Mouse (Mus musculus) kidney, postnatal 10 days (tissue): Measurements from ENCODE around the gene Cuedc1.
A peak's percentile ranks its signal among the peaks of the same experiment; 100 is the strongest.

ENCODE experiments used
- DNase-seq: peaks from one replicate; pipeline ENCODE4 v3.0.0; 2021; ENCODE audit warnings: mixed read lengths

Cuedc1 gene

DNA sequence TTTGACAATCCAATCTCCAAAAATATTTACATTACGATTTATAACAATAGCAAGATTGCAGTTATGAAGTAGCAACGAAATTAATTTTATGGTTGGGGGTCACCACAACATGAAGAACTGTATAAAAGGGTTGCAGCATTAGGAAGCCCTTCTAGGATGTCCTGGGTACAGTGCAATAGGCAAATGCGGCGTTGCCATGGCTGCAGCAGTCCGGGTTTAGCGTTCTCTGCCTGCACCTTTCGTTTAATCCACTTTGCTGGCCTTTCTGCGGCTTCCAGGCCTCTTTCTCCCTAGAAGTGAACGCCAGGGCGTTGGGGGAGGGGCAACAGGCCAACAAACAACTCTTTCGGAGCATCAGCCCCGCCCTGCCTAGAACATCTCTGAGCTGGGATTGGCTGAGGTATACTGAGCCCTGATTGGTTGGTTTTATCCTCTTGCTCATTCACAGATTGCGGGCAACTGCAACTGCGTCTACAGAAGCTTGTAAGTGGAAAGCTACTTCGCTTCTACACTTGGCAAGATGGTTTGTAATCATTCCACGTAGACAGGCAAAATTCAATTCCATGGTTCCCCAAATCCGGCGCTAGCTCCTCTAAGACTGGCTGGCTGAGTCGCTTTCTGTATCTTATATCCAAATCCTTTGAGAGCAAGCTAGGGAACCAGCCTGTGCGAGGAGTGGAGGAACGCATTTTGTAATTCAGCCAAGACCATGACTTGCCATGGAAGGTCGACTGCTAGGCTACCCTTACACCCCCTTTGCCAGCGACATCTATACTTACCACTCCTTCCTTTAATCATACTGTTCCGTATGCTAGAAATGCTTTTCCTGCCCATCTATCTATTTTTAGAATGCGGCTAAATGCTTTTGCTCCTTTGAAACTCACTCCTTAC lies 10.9 kb upstream of the Cuedc1 start:
- DNase-seq, result peak; percentile 96

DNA sequence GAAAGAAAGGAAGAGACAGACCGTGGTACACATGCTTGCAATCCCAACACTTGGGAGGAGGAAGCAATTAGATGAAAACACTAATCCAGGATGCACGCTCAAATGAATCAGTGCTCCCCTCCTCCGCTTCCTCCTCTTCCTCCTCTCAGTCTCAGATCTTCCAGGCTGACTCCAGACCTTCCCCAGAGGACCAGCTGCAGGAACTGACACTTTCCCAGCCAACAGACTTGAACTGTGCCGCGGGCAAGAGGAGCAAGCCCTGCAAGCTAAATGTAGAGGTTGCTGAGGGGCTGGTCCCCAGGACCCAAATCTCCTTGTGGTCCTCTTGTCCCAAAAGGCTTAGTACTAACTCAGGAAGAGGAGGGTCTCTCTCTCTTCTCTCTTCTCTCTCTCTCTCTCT lies 8.7 kb upstream of the Cuedc1 start:
- no peak for DNase-seq

DNA sequence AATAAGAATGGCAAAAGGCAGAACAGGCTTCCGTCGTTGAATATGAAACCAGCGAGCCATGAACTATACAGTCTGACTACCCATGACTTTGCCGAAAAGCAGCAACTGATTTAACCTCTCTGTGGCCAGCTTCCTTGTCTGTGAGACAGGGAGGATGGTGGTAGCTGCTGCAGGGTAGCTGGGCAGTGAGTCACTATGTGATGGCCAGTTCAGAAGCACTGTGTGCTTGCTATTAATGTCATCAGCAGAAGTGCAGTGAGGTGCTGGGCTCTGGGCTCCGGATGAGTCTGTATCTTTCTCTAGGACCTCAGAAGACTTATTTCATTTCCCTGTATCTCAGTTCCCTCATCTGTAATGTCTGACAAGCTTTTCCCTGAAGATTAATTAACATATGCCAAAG lies 7.6 kb upstream of the Cuedc1 start:
- no peak for DNase-seq

DNA sequence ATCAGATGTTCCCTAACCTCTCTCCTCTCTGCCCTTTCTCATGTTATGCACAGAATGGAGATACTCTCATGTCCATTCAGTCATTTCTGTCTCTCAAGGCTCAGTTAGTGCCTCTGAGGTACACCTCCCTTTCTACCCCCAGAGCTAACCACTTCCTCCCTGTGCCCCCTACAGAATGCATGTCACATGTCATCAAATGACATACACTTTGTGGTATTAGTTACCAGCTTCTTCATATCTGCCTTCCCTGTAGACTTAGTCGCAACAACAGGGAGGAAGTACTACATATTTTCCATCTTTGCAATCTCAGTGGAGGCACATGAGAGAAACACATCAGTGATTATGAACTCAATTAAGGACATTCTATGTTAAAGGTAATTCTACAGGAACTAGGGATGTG lies 5.9 kb upstream of the Cuedc1 start:
- DNase-seq, result no peak

DNA sequence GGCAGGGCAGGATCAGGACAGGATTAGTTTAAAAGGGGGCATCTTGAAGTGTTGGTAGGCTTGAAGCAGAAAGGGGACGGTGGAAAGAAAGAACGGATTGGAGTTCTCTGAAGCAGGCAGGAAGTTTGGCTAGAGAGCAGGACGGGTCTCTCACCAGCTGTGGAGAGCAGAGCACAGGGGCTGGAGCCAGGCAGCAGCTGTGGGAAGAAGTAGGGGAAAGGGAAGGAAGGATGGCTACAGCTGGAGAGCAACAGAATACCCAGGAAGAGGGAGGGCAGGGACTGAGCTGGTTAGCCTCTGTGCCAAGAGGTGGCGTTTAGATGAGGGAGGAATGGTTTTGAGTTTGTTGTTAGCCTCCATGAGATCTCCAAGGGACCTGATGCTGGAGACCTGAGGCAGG lies 685 bp upstream of the Cuedc1 start:
- DNase-seq, result peak; percentile 77

DNA sequence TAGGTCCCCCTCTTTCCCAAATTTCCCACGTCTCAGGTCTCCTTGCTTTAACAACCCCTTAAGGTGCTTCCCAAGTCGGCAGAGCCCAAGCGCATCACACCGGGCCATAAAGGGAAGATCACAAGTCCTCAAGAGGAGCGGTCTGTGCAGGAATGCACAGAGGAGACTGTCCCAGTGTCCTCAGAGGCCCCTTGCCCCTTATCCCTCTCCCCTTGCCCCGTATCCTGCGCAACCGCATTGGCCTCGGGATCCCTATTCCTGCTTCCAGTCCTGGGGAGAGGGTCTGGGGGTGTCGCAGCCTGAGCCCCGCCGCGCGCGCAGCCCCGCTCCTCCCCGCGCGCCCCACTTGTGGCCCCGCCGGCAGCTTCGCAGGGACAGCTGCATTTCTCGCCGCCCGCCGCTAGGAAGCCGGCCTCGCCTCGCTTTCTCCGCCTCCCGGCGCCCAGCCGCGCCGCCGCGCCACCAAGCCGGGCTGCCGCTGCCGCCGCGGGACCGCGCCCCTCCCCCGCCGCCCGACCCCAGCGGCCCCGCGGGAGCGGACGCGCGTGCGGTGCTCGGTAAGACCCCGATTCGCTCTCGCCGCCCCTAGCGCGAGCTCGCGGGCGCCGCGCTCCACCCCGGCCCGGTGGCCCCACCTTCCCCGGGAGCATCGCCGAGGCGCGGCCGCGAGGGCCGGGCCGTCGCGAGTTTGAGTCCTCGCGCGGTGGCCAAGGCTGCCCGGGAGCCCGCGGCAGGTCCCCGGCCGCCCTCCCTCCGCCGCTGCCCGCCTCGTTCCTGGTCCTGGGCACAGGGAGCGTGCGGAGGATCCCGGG lies 1.1 kb downstream of the Cuedc1 start:
- peak; percentile 89 for DNase-seq

DNA sequence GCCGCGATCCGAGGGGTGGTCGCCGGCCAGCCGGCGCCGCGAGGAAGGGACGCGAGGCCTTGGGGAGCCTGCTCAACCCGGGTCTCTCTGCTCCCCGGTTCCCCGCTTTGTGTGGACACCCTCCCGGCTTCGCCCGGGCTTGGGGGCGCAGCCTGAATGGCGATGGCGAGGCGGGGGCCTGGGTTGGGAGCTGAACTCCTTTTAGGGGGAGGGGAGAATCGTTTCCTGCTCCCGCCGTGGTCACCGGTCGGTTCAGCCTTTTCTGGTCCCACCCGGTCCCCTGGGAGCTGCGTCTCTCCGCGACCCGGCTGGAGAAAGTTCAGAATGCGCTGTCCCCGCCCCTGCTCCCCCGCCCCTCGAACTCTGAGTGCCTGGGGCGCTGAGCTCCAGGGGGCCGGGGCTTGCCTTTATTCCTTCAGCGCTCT lies 1.8 kb downstream of the Cuedc1 start:
- peak; percentile 94 for DNase-seq

DNA sequence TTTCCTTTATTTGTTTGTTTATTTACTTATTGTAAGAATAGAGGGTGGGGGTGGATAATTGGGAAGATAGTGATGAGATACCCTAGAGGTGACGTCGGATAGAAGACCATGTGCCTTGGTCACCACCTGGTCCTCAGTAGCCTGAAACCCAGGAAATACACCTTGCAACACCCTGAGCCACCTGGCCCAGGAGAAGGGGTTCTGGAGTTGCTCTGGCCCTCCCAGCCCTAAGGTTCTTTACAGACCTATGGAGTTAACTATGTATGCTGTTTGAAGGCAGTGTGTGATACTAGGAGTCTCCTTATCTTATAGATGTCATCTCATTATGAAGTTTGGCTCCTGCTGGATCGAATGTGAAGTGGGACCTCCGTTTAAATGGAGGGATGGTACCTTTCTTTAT lies 2.3 kb downstream of the Cuedc1 start:
- no peak for DNase-seq

DNA sequence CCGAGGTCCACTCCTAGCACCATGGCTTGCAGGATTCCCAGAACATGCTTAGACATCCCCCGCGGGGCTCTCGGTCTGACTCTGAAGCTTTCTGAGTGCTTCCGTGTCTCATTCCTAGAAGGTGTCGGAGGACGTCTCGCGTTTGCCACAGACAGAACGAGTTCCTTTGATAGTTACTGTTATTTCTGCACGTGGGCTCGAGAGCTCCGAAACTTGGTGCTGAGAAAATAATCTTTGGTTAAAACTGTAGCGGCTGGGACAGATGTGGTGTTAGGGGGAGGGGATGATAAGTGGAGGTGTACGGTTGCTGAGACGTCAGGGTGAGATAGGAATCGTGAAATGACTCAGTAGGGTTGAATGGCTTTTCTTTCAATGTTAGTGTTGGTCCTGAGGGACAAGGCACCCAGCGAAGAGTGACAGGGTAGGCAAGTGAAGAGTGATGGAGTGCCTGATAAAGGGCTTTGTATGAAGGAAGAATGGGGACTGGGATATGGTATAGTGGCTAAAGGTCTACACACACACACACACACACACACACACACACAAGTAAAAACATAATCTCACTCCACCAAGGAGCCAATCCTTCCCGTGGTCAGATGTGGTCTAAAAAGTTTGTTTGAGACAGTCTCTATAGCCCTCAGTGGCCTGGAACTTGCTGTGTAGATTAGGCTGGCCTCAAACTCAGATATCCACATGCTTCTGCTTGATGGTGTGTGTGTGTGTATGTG lies 5.5 kb downstream of the Cuedc1 start:
- no peak for DNase-seq

DNA sequence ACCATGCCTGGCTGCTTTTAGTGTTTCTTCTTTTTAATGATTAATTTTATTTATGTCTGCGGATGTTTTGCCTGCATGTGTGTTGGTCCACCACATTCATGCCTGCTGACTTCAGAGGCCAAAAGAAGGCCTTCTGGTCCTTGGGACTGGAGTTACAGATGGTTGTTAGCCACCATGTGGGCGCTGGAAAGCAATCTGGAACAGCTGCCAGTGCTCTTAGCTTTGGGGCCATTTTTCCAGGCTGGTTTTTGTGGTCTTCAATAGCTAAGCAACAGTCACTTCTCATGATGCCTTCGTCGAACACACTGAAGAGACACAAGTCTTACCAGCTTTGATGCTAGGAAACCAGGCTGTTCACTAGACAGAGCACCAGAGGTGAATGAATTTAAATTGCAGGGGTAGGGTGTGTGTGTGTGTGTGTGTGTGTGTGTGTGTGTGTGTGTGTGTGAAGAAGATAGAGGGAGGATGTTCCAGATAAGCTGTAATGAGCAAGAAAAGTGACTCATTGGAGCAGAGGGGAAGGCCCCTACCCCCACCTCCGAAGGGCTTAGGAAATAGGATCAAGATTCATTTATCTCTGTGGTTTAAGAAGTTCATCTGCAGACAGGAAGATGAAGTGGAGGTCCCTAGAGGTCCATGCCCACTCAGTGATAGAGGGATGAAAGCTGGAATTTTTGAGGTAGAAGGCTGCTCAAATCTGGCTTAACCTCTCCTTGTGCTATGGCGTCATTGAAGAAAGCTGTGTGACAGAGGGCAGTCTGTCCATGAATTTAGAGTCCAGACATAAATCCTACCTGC lies 7.8 kb downstream of the Cuedc1 start:
- no peak for DNase-seq

DNA sequence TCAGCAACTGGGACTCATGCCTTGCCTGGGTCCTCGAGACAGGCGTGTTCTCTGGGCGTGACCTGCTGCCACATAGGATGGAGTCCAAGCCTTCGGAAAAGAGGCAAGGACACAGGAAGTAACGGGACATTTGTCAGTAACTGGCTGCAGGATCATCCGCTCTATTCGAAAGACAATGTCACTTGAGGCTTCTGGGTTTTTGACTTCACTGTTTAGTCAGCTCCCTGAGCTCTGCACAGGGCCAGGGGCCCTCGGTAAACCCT lies 8.4 kb downstream of the Cuedc1 start:
- no peak for DNase-seq

DNA sequence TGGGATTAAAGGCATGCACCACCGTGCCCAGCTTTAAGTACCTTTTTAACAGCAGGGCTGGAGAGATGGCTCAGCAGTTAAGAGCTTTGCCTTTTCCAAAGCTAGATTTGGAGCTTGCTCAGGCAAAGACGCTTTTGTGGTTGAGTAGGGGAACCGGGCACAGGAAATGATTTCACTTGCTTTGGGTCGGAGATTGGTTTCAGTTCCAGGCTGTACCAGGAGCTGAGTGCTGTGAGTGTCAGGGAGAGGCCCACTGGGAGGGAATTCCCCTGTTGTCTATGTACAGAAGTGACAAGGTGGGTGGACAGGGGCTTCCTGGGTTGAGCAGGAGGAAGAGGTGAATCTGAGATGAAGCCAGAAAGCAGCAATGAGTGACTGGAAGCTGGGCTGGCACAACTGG lies 9.5 kb downstream of the Cuedc1 start:
- no peak for DNase-seq

DNA sequence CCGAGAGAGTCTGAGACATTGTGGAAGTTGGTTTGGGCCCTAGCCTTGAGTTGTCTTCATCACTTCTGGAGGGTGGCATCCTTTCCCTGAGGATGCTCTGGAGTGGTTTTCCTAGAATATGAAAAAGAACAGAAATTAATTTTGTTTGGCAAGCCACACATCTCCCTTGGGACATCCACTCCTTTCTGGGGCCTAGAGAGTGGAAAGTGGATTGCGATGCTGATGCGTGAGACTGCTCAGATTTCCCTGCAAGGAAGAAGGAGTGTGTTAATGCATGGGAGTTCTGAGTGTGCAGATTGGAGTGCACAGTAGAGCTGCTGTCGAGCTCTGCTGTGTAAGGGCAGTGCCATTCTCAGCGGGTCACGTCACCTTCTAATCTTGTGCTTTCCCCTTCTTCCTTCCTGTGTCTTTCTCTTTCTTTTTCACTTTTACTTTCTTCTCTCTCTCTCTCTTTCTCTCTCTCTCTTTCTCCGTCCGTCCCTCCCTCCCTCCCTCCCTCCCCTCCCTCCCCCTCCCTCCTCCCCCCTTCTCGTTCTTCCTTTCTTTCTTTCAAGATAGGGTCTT lies 12.3 kb downstream of the Cuedc1 start:
- DNase-seq, result no peak

DNA sequence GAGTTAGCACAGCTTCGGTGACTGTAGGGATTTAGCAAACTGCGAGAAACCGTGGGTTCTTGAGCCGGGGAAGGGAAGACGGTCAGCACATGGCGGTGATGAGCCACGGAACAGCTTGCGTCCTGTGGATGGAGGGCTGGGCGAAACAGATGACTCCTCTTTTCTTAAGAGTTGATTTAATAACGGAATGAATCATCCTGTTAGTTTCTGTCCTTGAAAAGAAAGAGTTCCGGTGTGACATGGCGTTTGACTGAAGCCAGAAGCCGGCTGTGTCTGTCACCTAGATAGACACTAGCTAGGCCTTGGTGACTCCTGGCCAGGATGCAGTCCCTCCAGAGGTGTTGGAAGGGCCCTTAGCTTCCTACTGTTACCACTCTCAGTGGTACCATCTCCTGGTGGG lies 14.2 kb downstream of the Cuedc1 start:
- DNase-seq, result no peak

DNA sequence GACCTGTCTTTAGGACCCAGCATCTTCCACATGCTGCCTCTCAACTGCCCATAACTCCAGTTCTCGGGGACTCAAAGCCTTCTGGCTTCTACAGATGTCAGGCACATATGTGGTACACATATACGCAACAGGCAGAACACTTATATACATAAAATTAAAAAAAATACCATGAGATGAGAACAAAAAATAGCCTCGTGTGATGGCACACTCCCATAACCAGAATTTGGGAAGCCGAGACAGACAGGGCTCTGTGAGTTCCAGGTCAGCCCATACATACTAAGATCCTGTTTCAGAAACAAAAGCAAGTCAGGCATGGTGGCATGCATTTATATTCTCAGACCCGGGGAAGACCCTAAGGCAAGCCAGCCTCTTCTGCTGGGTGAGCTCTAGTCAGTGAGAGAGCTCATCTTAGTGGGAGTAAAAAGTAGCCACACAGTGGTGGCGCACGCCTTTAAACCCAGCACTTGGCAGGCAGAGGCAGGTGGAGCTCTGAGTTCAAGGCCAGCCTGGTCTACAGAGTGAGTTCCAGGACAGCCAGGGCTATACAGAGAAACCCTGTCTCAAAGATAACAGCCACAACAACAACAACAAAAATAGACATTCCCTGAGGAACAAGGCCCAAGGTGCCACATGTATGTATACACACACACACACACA lies 14.9 kb downstream of the Cuedc1 start:
- no peak for DNase-seq

DNA sequence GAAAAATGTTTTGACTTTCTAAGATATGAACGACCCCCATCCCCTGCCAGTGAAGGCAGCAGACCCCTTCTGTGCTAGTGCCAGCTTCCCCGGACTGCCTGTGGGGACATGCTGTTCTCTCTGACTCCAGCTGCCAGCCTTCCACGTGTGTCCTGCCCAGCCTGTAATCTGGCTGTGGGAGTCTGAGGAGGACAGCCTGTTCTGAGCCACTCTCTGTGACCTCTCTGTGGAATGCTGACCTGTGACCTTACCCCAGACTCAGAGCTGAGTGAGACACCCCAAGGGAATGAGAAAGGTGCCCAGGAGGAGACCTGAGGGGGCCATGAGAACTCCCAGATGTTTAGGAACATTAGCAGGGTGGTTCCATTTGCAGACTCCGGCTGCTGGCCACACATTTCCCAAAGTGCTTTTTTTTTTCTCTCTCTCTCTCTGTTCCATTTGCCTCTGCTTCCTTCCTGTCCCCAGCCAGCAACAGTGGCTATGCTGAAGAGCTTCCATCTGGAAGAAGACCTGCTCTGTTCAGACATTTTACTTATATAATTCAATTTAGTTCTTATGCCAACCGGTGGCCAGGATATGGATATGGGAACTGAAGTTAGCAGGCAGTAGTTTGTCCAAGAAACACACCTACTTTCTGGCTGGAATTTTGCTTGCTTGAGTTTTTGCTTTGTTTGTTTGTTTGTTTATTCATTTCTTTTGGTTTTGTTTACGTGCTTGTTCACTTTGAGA lies 15.8 kb downstream of the Cuedc1 start:
- DNase-seq, result peak; percentile 47

DNA sequence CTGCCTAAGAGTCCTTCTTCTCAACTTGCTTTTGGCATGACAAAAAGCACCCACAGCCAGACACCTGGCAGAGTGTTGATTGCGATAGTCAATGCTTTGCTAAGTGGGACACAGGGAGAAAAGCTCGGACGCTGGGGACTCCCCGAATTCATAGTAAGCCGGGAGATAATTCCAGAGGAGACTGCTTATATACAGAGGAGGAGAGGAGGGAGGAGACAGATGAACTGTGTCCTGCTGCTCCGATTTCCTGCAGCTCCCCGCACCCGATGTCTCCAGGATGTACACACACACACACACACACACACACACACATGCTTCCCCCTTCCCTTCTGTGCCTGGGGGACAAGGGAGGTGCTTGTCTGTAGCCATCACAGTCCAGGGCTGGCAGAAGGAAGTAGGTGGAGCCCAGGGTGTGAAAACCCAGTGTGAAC lies 17.0 kb downstream of the Cuedc1 start:
- peak; percentile 82 for DNase-seq

DNA sequence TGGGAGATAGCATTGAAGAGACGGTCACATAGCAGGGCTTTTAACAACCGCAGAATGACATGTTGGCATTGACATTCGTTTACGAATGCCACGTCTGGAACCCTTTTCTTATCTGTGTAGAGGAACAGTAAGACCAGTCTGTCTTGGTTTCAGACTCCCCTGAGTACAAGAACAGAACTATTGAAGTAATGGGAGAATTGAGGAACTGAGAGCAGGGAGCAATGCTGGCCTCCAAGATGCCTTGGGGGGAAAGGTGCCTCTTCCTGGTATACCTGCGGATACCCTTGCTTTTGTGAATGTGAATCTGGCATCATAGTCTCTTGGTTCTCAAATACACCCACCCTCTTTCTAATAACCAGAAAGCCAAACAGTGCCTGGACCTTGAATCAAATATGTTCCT lies 18.7 kb downstream of the Cuedc1 start:
- DNase-seq, result no peak

DNA sequence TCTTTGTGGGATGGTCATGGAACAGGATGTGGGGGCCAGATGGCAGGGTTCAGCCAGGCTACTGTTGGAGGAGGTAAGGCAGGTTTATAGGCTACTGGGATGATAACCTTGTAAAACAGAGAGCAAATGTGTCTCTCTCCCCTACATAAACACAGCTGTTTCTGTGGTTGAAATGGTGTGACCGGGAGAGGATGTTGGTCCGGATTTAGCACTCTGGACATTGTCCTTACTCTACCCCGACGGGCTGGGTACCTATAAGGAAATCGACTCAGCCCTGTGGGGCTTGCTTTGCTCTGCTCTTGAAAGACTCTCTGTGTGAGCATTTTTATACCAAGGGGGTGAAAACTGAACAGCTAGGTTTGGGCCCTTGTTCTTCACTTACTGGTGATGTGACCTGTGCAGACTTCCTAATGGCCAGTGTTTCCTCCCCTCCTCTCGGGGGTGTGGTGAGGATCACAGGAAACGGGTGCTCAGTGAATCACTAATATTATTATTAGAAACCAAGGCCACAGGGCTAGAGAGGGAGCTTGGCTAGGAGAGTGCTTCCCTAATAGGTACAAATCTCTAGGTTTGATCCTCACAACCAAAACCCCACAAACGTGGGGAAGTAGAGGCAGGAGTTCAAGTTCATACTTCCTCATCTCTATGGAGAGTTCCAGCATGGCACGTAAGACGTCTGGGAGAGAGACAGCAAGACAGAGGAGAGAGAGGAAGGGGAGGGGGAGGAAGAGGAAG lies 19.7 kb downstream of the Cuedc1 start:
- DNase-seq, result peak; percentile 51

DNA sequence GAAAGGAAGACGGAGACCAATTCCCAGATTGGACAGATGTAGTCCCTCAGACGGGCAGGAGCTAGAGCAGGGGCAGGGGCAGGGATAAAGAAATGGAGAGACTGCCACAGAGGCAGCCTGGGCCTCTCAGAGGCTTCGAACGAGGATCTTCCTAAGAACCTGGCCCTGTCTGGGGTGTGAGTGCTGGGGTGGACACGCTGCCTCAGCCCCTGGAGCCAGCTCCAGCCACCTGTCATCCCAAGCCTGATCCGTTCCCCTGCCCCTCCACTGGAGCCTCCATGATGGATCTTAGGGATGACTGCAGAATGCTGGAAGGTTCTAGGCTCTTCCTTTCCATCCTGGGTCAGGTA lies 20.2 kb downstream of the Cuedc1 start:
- peak; percentile 58 for DNase-seq
